Mouse (Mus musculus): ENCODE data around the gene Gm49322. TPM values are rescaled to one million over a fixed set of nuclear protein-coding genes. Genes with fewer than 3 reads are reported as not detected.
"Not testable (repeated sequence)": the region's sequence is repeated elsewhere in the genome, so short reads cannot be mapped to it uniquely, and the experiment has no call there.

Gm49322 gene
- polyA plus RNA-seq, 1 experiment from 2014 or later = 6.0 TPM

DNA sequence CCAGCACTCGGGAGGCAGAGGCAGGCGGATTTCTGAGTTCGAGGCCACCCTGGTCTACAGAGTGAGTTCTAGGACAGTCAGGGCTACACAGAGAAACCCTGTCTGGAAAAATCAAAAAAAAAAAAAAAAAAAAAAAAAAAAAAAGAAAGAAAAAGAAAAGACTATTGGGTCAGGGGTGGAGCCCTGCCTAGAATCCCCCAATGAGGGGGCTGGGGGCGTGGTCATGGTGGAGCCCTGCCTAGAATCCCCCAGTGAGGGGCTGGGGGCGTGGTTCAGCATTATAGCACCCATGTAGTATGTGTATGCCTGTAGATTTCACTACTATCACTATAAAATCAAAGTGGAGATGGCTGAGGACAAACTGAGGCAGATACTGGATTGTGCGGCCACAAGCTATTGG lies 44.1 kb downstream of the Gm49322 start:
- WGBS = 89% methylated on average over 6 of the region's 6 CpGs
- H3K9ac ChIP-seq (replicated peaks); H3K4me1 ChIP-seq; ATAC-seq (ENCODE audit: low FRiP score, low read depth); H3K27me3 ChIP-seq; H3K27ac ChIP-seq (replicated peaks); H3K4me2 ChIP-seq (replicated peaks); H3K4me3 ChIP-seq; H3K9me3 ChIP-seq: not testable (repeated sequence)
- peaks cover 33% of the 10 kb centered on the region for H3K36me3 ChIP-seq

- 95% methylated on average over 10 of the region's 10 CpGs for WGBS
- Histone ChIP-seq H3K36me3 (peaks cover 28% of the 10 kb centered on the region), H3K9ac (replicated peaks) (no peak overlapping the region), H3K27ac (replicated peaks) (no peak overlapping the region), H3K4me1 (peaks cover 14% of the 10 kb centered on the region), H3K9me3 (no peaks in the 10 kb centered on the region), H3K4me2 (replicated peaks) (no peak overlapping the region), H3K27me3 (no peaks in the 10 kb centered on the region), H3K4me3 (no peak overlapping the region)
- ATAC-seq (ENCODE audit: low FRiP score, low read depth) = no peak
Measured at GRCm38 (mm10) chr10:80650392-80650791, 44.6 kb downstream of the Gm49322 start.

GRCm38 (mm10) chr10:80653156-80653720 lies 47.4 kb downstream of the Gm49322 start:
- Histone ChIP-seq H3K9me3 (no peaks in the 10 kb centered on the region), H3K4me3 (no peak overlapping the region), H3K27me3 (no peaks in the 10 kb centered on the region), H3K36me3 (peaks cover under 1% of the 10 kb centered on the region), H3K4me2 (replicated peaks) (no peak overlapping the region), H3K27ac (replicated peaks) (no peak overlapping the region), H3K4me1 (peaks cover 22% of the 10 kb centered on the region), H3K9ac (replicated peaks) (no peak overlapping the region)
- ATAC-seq (ENCODE audit: low FRiP score, low read depth) = no peak
- 95% methylated on average over 6 of the region's 6 CpGs for WGBS

GRCm38 (mm10) chr10:80654866-80655265 lies 49.0 kb downstream of the Gm49322 start:
- H3K9ac ChIP-seq (replicated peaks) = peak overlapping the region; percentile 97; the same call in 1 of the 2 replicates
- WGBS = 91% methylated on average over 6 of the region's 6 CpGs

DNA sequence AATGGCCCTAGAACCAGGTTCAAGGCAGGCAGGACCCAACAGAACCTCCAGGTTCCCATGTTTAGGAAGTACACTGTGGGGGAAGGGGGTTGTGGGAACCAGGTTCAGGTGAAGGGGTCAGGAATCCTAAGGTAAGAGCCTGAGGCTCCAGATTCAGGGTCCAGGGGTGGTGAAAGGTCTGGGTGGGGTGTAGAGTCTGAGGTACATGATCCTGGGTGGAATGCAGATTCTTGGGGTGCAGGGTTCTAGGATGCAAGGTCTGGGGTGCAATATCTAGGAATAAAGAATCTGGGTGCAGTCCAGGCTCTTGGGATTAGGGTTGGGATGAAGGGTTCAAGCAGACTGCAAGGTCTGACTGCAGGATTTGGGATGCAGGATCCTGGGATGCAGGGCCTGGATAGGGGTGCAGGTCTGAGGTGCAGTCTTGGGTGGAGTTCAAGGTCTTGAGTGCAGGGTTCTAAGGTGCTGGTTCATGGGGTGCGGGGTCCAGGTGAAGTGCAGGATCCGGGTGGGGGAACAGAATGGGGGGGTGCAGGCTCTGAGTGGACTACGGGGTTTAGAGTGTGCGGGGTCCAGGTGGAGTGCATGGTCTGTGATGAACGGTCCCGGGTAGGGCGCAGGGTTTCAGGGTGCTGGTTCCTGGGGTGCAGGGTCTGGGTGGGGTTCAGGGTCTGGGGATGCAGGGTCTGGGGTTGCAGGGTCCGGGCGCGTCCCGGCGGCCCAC lies 49.7 kb downstream of the Gm49322 start:
- Histone ChIP-seq H3K4me1 (peaks cover 27% of the 10 kb centered on the region), H3K4me2 (replicated peaks) (peak overlapping the region; percentile 92), H3K4me3 (peak overlapping the region; percentile 96), H3K36me3 (no peaks in the 10 kb centered on the region), H3K27me3 (no peaks in the 10 kb centered on the region), H3K9me3 (no peaks in the 10 kb centered on the region), H3K27ac (replicated peaks) (peak overlapping the region; percentile 88), H3K9ac (replicated peaks) (peak overlapping the region; percentile 97)
- peak; percentile 54; the same call in 1 of the 2 replicates for ATAC-seq (ENCODE audit: low FRiP score, low read depth)
- WGBS = under 1% methylated on average over 11 of the region's 12 CpGs

More at GRCm38 (mm10) chr10:80654866-80655265, 49.0 kb downstream of the Gm49322 start:
- Histone ChIP-seq H3K9me3 (no peaks in the 10 kb centered on the region), H3K36me3 (no peaks in the 10 kb centered on the region), H3K27me3 (no peaks in the 10 kb centered on the region), H3K4me3 (peak overlapping the region; percentile 96; the same call in 1 of the 2 replicates), H3K27ac (replicated peaks) (no peak overlapping the region), H3K4me2 (replicated peaks) (peak overlapping the region; percentile 92), H3K4me1 (peaks cover 27% of the 10 kb centered on the region)
- no peak for ATAC-seq (ENCODE audit: low FRiP score, low read depth)

GRCm38 (mm10) chr10:80656130-80656862 lies 50.5 kb downstream of the Gm49322 start:
- Histone ChIP-seq H3K9ac (replicated peaks) (peak overlapping the region; percentile 97), H3K4me2 (replicated peaks) (peak overlapping the region; percentile 92), H3K27me3 (no peaks in the 10 kb centered on the region), H3K4me1 (peaks cover 27% of the 10 kb centered on the region), H3K36me3 (no peaks in the 10 kb centered on the region), H3K9me3 (no peaks in the 10 kb centered on the region), H3K4me3 (peak overlapping the region; percentile 96), H3K27ac (replicated peaks) (peak overlapping the region; percentile 88)
- peak; percentile 88 for ATAC-seq (ENCODE audit: low FRiP score, low read depth)
- WGBS = under 1% methylated on average over 61 of the region's 72 CpGs

- peak within 1 kb of the TSS; percentile 96 for H3K4me3 ChIP-seq
- 21% methylated on average over 15 of the region's 15 CpGs for WGBS
- H3K27me3 ChIP-seq = no peaks in the 10 kb centered on the region
- peaks cover 27% of the 10 kb centered on the region for H3K4me1 ChIP-seq
- peak within 1 kb of the TSS; percentile 92 for H3K4me2 ChIP-seq (replicated peaks)
- peak within 1 kb of the TSS; percentile 97 for H3K9ac ChIP-seq (replicated peaks)
- no peaks in the 10 kb centered on the region for H3K36me3 ChIP-seq
- no peaks in the 10 kb centered on the region for H3K9me3 ChIP-seq
- H3K27ac ChIP-seq (replicated peaks) = peak within 1 kb of the TSS; percentile 88
- ATAC-seq (ENCODE audit: low FRiP score, low read depth) = peak; percentile 42
Measured at GRCm38 (mm10) chr10:80656863-80657623, 51.2 kb downstream of the Gm49322 start, which contains the start of gene Btbd2. Btbd2 (minus strand) TSS chr10:80657071.

- WGBS = 89% methylated on average over 14 of the region's 14 CpGs
- Histone ChIP-seq H3K9me3 (no peaks in the 10 kb centered on the region), H3K36me3 (no peaks in the 10 kb centered on the region), H3K4me2 (replicated peaks) (no peak overlapping the region), H3K27ac (replicated peaks) (no peak overlapping the region), H3K4me1 (peaks cover 27% of the 10 kb centered on the region), H3K9ac (replicated peaks) (no peak overlapping the region), H3K27me3 (no peaks in the 10 kb centered on the region), H3K4me3 (no peak overlapping the region)
- no peak for ATAC-seq (ENCODE audit: low FRiP score, low read depth)
Measured at GRCm38 (mm10) chr10:80658194-80658840, 52.5 kb downstream of the Gm49322 start.

DNA sequence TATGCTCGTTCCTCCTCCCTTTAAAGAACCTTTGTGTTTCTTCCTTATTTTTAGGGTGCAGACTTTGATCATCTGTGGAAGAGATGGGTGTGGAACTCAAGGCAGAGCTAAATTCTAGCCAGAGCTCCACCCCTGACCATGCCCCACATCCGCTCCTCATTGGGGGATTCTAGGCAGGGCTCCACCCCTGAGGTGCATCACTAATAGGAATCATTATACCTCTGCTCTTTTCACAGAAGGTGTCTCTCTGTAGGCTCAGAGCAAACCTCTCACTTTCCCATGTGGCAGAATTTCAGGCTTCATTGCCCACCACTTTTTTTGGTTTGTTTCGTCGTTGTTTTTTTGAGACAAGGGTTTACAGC lies 53.0 kb downstream of the Gm49322 start:
- no peak overlapping the region for H3K9ac ChIP-seq (replicated peaks)
- H3K27me3 ChIP-seq = no peaks in the 10 kb centered on the region
- H3K4me2 ChIP-seq (replicated peaks) = no peak overlapping the region
- 0 out of 2 replicates have a peak overlapping the region, but pooled peaks have one; percentile 22 for H3K27ac ChIP-seq (replicated peaks)
- no peak for ATAC-seq (ENCODE audit: low FRiP score, low read depth)
- H3K9me3 ChIP-seq = no peaks in the 10 kb centered on the region
- H3K4me3 ChIP-seq = no peak overlapping the region
- peaks cover 27% of the 10 kb centered on the region for H3K4me1 ChIP-seq
- WGBS = 80% methylated on average over 4 of the region's 4 CpGs
- no peaks in the 10 kb centered on the region for H3K36me3 ChIP-seq

GRCm38 (mm10) chr10:80659213-80659612 lies 53.4 kb downstream of the Gm49322 start:
- Histone ChIP-seq H3K9me3 (no peaks in the 10 kb centered on the region), H3K4me2 (replicated peaks) (peak overlapping the region; percentile 25; the same call in 1 of the 2 replicates), H3K27me3 (no peaks in the 10 kb centered on the region), H3K27ac (replicated peaks) (0 out of 2 replicates have a peak overlapping the region, but pooled peaks have one; percentile 22), H3K36me3 (no peaks in the 10 kb centered on the region), H3K4me3 (no peak overlapping the region), H3K9ac (replicated peaks) (no peak overlapping the region), H3K4me1 (peaks cover 25% of the 10 kb centered on the region)
- 16% methylated on average over 10 of the region's 10 CpGs for WGBS
- ATAC-seq (ENCODE audit: low FRiP score, low read depth) = no peak

- Histone ChIP-seq H3K27me3 (no peaks in the 10 kb centered on the region), H3K9me3 (no peaks in the 10 kb centered on the region), H3K36me3 (peaks cover 9% of the 10 kb centered on the region), H3K4me1 (peaks cover 8% of the 10 kb centered on the region; the same call in 1 of the 2 replicates), H3K4me2 (replicated peaks) (no peak overlapping the region), H3K4me3 (no peak overlapping the region), H3K27ac (replicated peaks) (no peak overlapping the region), H3K9ac (replicated peaks) (no peak overlapping the region)
- ATAC-seq (ENCODE audit: low FRiP score, low read depth) = no peak
- 33% methylated on average over 5 of the region's 5 CpGs for WGBS
Measured at GRCm38 (mm10) chr10:80661149-80661548, 55.3 kb downstream of the Gm49322 start.
